Mouse (Mus musculus) intestine, embryonic 14.5 days (tissue): ENCODE measurements at regions not wholly inside any gene's neighbourhood (a gene's known extent, or its start where the extent isn't known, plus 50 kb on each side); places are given as distances from the start of the nearest gene placed in this dataset.

Source experiments
- ATAC-seq: fragments of 200-750 bp; cut with Nextera tagmentation; replicated peaks from 2 replicates; pipeline ENCODE4 v1.8.0; 2017; ENCODE audit warnings: low read depth, moderate number of reproducible peaks, moderate TSS enrichment, moderate library complexity; ENCODE audit not compliant: low FRiP score, low TSS enrichment
- DNase-seq: peaks from one replicate; pipeline ENCODE4 v3.0.0-alpha.2; 2018; ENCODE audit warnings: low spot score
- H3K27ac ChIP-seq: fragments of 300-500 bp; sonication (generic); 2 replicates; pipeline ENCODE4 v1.5.1; 2014; ENCODE audit warnings: low read depth, mild to moderate bottlenecking, control low read depth
- H3K27me3 ChIP-seq: fragments of 300-500 bp; sonication (generic); replicated peaks from 2 replicates; pipeline ENCODE4 v1.6.1; 2014; ENCODE audit warnings: low read length, control low read depth; ENCODE audit not compliant: control insufficient read depth, insufficient read depth
- H3K36me3 ChIP-seq: fragments of 300-500 bp; sonication (generic); 2 replicates; pipeline ENCODE4 v1.6.1; 2014; ENCODE audit warnings: low read length, control low read depth; ENCODE audit not compliant: control insufficient read depth, insufficient read depth
- H3K4me1 ChIP-seq: fragments of 300-500 bp; sonication (generic); replicated peaks from 2 replicates; pipeline ENCODE4 v1.6.1; 2014; ENCODE audit warnings: low read length, control low read depth, mixed read lengths; ENCODE audit not compliant: control insufficient read depth, insufficient read depth
- H3K4me2 ChIP-seq: fragments of 300-500 bp; sonication (generic); 2 replicates; pipeline ENCODE4 v1.6.1; 2014; ENCODE audit warnings: low read length
- H3K4me3 ChIP-seq: fragments of 300-500 bp; sonication (generic); 2 replicates; pipeline ENCODE4 v1.5.1; 2014; ENCODE audit warnings: low read depth, low read length, control low read depth, mixed read lengths
- H3K9ac ChIP-seq: fragments of 300-500 bp; sonication (generic); 2 replicates; pipeline ENCODE4 v1.6.1; 2014; ENCODE audit warnings: mild to moderate bottlenecking, low read length
- H3K9me3 ChIP-seq: fragments of 300-500 bp; sonication (generic); 2 replicates; pipeline ENCODE4 v1.6.1; 2016; ENCODE audit warnings: low read length, control low read depth; ENCODE audit not compliant: control insufficient read depth
- WGBS: fragments of 180-500 bp; shearing (Covaris S2); extraction: QIAGEN DNeasy Blood & Tissue Kit; methylation state at CpG from one replicate; pipeline ENCODE4 v1.1.7; 2014; 5-methylcytosine and 5-hydroxymethylcytosine counted together

DNA sequence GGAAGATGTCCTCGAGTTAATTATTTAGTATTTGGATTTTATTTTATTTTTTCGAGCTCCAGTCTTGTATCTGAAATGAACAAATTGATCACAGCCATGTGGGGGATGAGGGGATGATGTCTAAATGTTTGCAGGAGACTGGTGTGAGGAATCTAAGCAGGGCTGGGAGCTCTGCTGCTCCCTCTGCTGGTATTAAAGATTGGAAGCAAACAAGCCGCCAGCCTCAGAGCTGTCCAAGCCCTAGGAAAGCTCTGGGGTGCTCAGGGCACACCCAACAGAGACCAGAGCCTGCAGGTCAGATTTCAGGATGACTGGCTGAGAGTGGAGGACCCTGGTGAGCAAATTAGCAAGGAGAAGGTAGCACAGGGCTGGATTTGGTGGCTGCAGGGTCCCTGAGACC is 330.4 kb downstream of the Fut8 start:
- Histone ChIP-seq H3K4me3 (no peak overlapping the region), H3K9me3 (no peaks in the 10 kb centered on the region), H3K4me2 (no peak overlapping the region), H3K4me1 (no peaks in the 10 kb centered on the region), H3K9ac (no peak overlapping the region), H3K36me3 (no peaks in the 10 kb centered on the region), H3K27ac (no peak overlapping the region), H3K27me3 (no peaks in the 10 kb centered on the region)
- WGBS: 6% methylated on average over 3 of the region's 3 CpGs
- ATAC-seq: no peak
- peak; percentile 61 for DNase-seq

DNA sequence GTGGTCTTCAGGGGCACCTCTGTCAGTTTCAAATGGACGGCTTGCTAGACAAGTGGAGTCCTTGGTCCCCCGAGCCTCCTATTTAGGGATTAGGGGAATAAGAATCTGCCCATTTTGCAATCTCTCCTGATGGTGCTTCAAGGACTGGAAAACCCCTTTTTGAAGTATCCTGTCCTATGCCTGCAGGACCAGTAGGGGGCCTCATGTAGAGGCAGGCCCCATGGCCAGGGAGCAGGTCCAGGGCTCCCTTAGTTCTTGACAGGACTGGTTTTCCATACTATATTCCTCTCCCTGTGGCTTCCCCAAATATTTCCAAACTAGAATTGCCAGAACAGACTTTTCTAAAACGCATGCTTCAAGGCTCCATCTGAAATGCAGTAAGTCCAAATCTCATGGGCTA is 332.6 kb downstream of the Fut8 start:
- H3K4me1 ChIP-seq: no peaks in the 10 kb centered on the region
- no peak overlapping the region for H3K9ac ChIP-seq
- DNase-seq (peak; percentile 3), ATAC-seq (no peak)
- H3K4me2 ChIP-seq: no peak overlapping the region
- H3K9me3 ChIP-seq: no peaks in the 10 kb centered on the region
- 83% methylated on average over 3 of the region's 3 CpGs for WGBS
- H3K27me3 ChIP-seq: no peaks in the 10 kb centered on the region
- H3K36me3 ChIP-seq: no peaks in the 10 kb centered on the region
- no peak overlapping the region for H3K4me3 ChIP-seq
- no peak overlapping the region for H3K27ac ChIP-seq

DNA sequence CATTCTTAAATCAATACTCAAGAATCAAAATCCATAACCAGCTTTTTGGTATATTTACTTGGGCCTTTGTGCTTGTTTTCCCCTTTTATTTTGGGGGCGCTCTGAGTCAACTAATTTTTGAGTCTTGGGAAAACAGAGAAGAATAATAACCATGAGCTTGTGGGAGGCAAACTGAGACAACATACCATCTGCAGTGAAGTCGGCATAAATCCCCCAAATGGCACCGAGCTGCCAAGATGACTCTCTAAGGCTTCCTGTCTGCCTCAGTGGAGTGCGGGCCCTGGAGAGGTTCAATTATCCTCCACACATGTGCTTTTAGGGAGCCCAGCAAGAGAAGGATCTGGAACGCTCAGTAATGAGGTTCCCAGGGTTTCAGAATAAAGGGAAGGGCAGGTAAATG is 333.1 kb downstream of the Fut8 start:
- ATAC-seq (no peak), DNase-seq (peak; percentile 18)
- H3K36me3 ChIP-seq: no peaks in the 10 kb centered on the region
- no peaks in the 10 kb centered on the region for H3K4me1 ChIP-seq
- no peak overlapping the region for H3K27ac ChIP-seq
- H3K9me3 ChIP-seq: no peaks in the 10 kb centered on the region
- no peak overlapping the region for H3K9ac ChIP-seq
- H3K27me3 ChIP-seq: no peaks in the 10 kb centered on the region
- 83% methylated on average over 5 of the region's 5 CpGs for WGBS
- no peak overlapping the region for H3K4me3 ChIP-seq
- H3K4me2 ChIP-seq: no peak overlapping the region

DNA sequence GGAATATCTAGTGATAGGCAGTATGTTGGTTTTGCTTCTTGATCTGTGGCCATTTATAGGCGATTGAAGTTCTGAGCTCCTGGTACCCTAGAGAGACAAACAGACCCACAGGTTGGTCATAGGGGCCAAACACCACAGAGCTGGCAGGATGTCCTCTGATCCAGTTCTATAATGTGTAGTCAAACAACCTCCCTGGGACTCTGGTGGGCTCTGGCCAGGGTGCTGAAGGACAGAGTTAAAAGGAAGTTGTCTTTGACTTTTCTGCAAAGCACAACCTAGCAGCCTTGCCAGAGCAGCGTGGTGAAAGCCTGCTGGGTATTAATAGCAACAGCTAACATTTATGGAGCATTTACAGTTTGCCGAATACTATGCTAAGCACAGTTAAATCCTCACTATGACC is 337.1 kb downstream of the Fut8 start:
- 65% methylated on average over 3 of the region's 3 CpGs for WGBS
- Histone ChIP-seq H3K27me3 (no peaks in the 10 kb centered on the region), H3K36me3 (no peaks in the 10 kb centered on the region), H3K4me3 (no peak overlapping the region), H3K9me3 (no peaks in the 10 kb centered on the region), H3K27ac (no peak overlapping the region), H3K9ac (no peak overlapping the region), H3K4me2 (no peak overlapping the region), H3K4me1 (no peaks in the 10 kb centered on the region)
- ATAC-seq (no peak), DNase-seq (no peak)

DNA sequence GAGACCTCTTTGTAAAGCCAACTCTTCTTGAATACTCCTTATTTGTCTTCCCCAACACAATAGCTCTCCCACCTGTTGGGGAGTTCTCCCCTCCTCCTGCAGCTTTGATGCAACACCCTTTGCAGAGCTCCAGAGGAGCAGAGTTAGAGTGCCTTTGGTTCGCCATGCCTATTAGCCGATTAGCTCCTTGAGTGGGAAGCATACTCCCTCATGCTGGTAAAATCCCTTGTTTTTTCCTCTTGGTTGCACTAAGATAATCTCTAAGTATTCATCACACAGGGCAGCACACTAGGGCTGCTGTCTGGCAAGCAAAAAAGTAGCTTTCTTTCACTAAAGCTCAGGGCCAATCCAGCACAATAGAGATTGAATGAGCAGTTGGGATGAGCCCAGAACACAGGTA is 350.4 kb downstream of the Fut8 start:
- H3K4me1 ChIP-seq: no peaks in the 10 kb centered on the region
- no peaks in the 10 kb centered on the region for H3K36me3 ChIP-seq
- H3K4me2 ChIP-seq: no peak overlapping the region
- DNase-seq (no peak), ATAC-seq (no peak)
- WGBS: 92% methylated on average over 2 of the region's 2 CpGs
- no peak overlapping the region for H3K9ac ChIP-seq
- H3K9me3 ChIP-seq: no peaks in the 10 kb centered on the region
- H3K27me3 ChIP-seq: no peaks in the 10 kb centered on the region
- no peak overlapping the region for H3K27ac ChIP-seq
- H3K4me3 ChIP-seq: no peak overlapping the region

DNA sequence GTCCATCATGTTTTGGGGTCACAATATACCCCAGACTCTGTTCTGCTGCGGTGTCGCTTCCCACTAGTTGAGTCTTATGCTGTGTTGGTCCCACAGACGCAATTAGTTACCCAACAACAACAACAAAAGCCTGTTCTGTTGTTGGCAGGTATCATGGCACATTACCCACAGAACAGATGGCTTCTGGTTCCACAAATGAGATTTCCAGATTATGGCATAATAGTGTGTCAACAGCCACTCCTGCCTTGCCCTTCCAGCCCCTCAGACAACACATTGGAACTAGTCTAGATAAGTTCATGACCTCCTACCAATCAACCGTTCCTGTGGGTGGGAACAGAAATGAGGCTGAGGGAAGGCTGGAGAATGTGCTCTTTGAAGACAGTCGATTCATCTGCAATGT is 351.5 kb downstream of the Fut8 start:
- Histone ChIP-seq H3K36me3 (no peaks in the 10 kb centered on the region), H3K27ac (no peak overlapping the region), H3K4me2 (no peak overlapping the region), H3K4me3 (no peak overlapping the region), H3K9ac (no peak overlapping the region), H3K27me3 (no peaks in the 10 kb centered on the region), H3K9me3 (no peaks in the 10 kb centered on the region), H3K4me1 (no peaks in the 10 kb centered on the region)
- ATAC-seq (no peak), DNase-seq (no peak)
- WGBS: 69% methylated on average over 5 of the region's 5 CpGs

DNA sequence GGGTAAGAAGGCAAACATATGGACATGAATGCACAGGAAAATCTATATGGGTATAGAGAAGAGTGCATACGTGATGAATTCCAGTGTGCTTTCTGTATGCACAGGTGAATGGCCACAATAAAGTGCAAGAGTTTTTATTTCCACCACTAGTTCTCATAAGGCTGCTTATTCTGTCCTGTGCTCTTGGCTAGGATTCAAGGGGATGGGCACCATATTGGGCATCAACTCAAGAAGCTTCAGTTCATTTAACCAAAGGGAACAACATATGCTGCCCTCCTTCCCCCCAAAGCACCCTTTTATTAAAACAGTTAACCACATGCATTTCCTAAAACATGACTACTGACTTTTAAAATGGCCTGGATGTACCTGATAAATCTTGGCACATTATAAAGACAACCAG is 356.2 kb downstream of the Fut8 start:
- Histone ChIP-seq H3K4me1 (peaks cover 17% of the 10 kb centered on the region), H3K9me3 (no peaks in the 10 kb centered on the region), H3K36me3 (no peaks in the 10 kb centered on the region), H3K27ac (no peak overlapping the region), H3K4me2 (no peak overlapping the region), H3K9ac (no peak overlapping the region), H3K4me3 (no peak overlapping the region), H3K27me3 (no peaks in the 10 kb centered on the region)
- ATAC-seq (no peak), DNase-seq (no peak)
- 92% methylated on average over 1 of the region's 1 CpGs for WGBS

DNA sequence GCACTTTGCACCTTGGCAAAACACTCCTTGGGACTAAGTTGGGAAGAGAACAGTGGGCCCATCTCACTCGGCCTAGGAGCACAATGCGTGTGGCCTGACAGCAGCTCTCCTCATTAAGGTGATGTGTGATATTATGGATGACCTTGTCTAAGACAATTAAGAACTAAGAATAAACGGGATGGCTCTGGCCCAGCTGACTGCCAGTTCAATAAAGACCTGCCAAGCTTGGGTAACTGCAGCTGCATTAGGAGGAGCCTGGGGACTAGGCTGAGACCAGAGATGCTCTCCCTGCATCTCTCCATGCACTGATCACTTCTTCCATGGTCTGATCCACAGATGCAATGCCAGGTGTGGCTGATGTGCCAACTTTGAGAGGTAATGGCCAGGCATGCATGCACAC is 356.7 kb downstream of the Fut8 start:
- Histone ChIP-seq H3K9ac (no peak overlapping the region), H3K4me3 (no peak overlapping the region)
- no peak for ATAC-seq

DNA sequence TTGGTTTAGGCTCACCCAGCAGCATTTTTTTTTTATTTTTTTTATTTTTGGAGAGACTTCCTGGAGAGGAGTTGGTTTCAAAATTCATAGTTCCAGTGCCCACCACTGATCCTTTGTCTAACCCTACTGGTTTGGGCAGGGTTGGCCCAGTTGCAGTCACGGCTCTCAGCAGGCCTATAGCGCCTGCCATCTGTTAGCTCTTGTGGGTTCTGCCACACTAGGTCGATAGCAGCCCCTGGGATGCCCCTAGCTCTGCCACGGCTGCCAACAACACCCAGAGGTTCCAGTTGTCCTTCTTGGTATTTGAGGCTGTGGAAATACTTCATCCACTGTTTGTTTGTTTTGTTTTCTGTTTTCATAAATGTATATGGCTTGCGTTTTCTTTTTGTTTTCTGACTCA is 357.9 kb downstream of the Fut8 start:
- DNase-seq (no peak), ATAC-seq (no peak)
- Histone ChIP-seq H3K36me3 (no peaks in the 10 kb centered on the region), H3K9ac (no peak overlapping the region), H3K9me3 (no peaks in the 10 kb centered on the region), H3K27ac (no peak overlapping the region), H3K4me2 (no peak overlapping the region), H3K4me1 (peaks cover 18% of the 10 kb centered on the region), H3K27me3 (no peaks in the 10 kb centered on the region), H3K4me3 (no peak overlapping the region)
- WGBS: 89% methylated on average over 5 of the region's 5 CpGs

More for the DNA sequence above, 356.7 kb downstream of the Fut8 start:
- H3K27me3 ChIP-seq: no peaks in the 10 kb centered on the region
- no peaks in the 10 kb centered on the region for H3K36me3 ChIP-seq
- peaks cover 18% of the 10 kb centered on the region for H3K4me1 ChIP-seq
- H3K9me3 ChIP-seq: no peaks in the 10 kb centered on the region
- no peak for DNase-seq
- WGBS: 74% methylated on average over 3 of the region's 3 CpGs
- H3K4me2 ChIP-seq: no peak overlapping the region
- H3K27ac ChIP-seq: no peak overlapping the region
